Mouse (Mus musculus) skeletal muscle tissue, adult 2 months (tissue): ENCODE data around the gene Tubb2b.
A peak's percentile ranks its signal among the peaks of the same experiment; 100 is the strongest.

Experiments
- DNase-seq: peaks from one replicate; pipeline ENCODE4 v3.0.0-alpha.2; 2012; ENCODE audit warnings: low read depth, low spot score

Gene Tubb2b

GRCm38 (mm10) chr13:34130226-34130731, at the start of gene Tubb2b:
TSS of gene Tubb2b (minus strand) at chr13:34130466.
- DNase-seq: no peak

- no peak for DNase-seq
Measured at GRCm38 (mm10) chr13:34174025-34174424, 43.8 kb upstream of the Tubb2b start.

- DNase-seq: no peak
Measured at GRCm38 (mm10) chr13:34163304-34163975, 33.2 kb upstream of the Tubb2b start.

- DNase-seq: peak; percentile 83
Measured at GRCm38 (mm10) chr13:34162491-34163303, 32.4 kb upstream of the Tubb2b start, which contains the start of gene Psmg4. TSS of gene Psmg4 (plus strand) at chr13:34162964.

GRCm38 (mm10) chr13:34159926-34160325, 29.7 kb upstream of the Tubb2b start:
- DNase-seq: no peak

- DNase-seq: no peak
Measured at GRCm38 (mm10) chr13:34157596-34158157, 27.4 kb upstream of the Tubb2b start.

- DNase-seq: no peak
Measured at GRCm38 (mm10) chr13:34156840-34157185, 26.5 kb upstream of the Tubb2b start.

GRCm38 (mm10) chr13:34156133-34156839, 26.0 kb upstream of the Tubb2b start:
- DNase-seq: no peak

GRCm38 (mm10) chr13:34154931-34155272, 24.6 kb upstream of the Tubb2b start:
- DNase-seq: no peak

GRCm38 (mm10) chr13:34154217-34154930, 24.1 kb upstream of the Tubb2b start:
- DNase-seq: no peak

GRCm38 (mm10) chr13:34153254-34154011, 23.2 kb upstream of the Tubb2b start:
- DNase-seq: no peak

- DNase-seq: no peak
Measured at GRCm38 (mm10) chr13:34152695-34153094, 22.4 kb upstream of the Tubb2b start.

- DNase-seq: no peak
Measured at GRCm38 (mm10) chr13:34151425-34151824, 21.2 kb upstream of the Tubb2b start.

- no peak for DNase-seq
Measured at GRCm38 (mm10) chr13:34150271-34151027, 20.2 kb upstream of the Tubb2b start.

GRCm38 (mm10) chr13:34149463-34150176, 19.4 kb upstream of the Tubb2b start:
- DNase-seq: no peak

GRCm38 (mm10) chr13:34148767-34149392, 18.6 kb upstream of the Tubb2b start:
- no peak for DNase-seq

- DNase-seq: no peak
Measured at GRCm38 (mm10) chr13:34148181-34148580, 17.9 kb upstream of the Tubb2b start.

- no peak for DNase-seq
Measured at GRCm38 (mm10) chr13:34146916-34147315, 16.6 kb upstream of the Tubb2b start.

- DNase-seq: no peak
Measured at GRCm38 (mm10) chr13:34143389-34143788, 13.1 kb upstream of the Tubb2b start.
